Mouse (Mus musculus) hindbrain, postnatal 0 days (tissue): Measurements from ENCODE around the gene Prpf19. TPM values are rescaled to one million over a fixed set of nuclear protein-coding genes. Genes with fewer than 3 reads are reported as not detected.

Experiments
- ATAC-seq: fragments of 200-750 bp; cut with Nextera tagmentation; 2 replicates; pipeline ENCODE4 v1.8.0; 2017; ENCODE audit warnings: mild to moderate bottlenecking, moderate TSS enrichment, moderate library complexity
- DNase-seq: peaks from one replicate; pipeline ENCODE4 v3.0.0-alpha.2; 2015; ENCODE audit warnings: low spot score
- H3K27ac ChIP-seq: fragments of 300-500 bp; sonication (generic); 2 replicates; pipeline ENCODE4 v1.5.1; 2014; ENCODE audit warnings: mild to moderate bottlenecking
- H3K27me3 ChIP-seq: fragments of 300-500 bp; sonication (generic); 2 replicates; pipeline ENCODE4 v1.6.1; 2014; ENCODE audit warnings: low read length, mixed read lengths; ENCODE audit not compliant: insufficient read depth
- H3K36me3 ChIP-seq: fragments of 300-500 bp; sonication (generic); 2 replicates; pipeline ENCODE4 v1.6.1; 2014; ENCODE audit warnings: low read length, mixed read lengths; ENCODE audit not compliant: insufficient read depth
- H3K4me1 ChIP-seq: fragments of 300-500 bp; sonication (generic); 2 replicates; pipeline ENCODE4 v1.6.1; 2014; ENCODE audit warnings: antibody characterized with exemption, low read length, mixed read lengths; ENCODE audit not compliant: insufficient read depth
- H3K4me2 ChIP-seq: fragments of 300-500 bp; sonication (generic); 2 replicates; pipeline ENCODE4 v1.6.1; 2014; ENCODE audit warnings: low read depth, mild to moderate bottlenecking, low read length, moderate library complexity, mixed read lengths
- H3K4me3 ChIP-seq: fragments of 300-500 bp; sonication (generic); 2 replicates; pipeline ENCODE4 v1.5.1; 2014; ENCODE audit warnings: low read length
- H3K9ac ChIP-seq: fragments of 300-500 bp; sonication (generic); replicated peaks from 2 replicates; pipeline ENCODE4 v1.6.1; 2014; ENCODE audit warnings: mild to moderate bottlenecking, low read length, moderate library complexity, mixed read lengths
- H3K9me3 ChIP-seq: fragments of 300-500 bp; sonication (generic); 2 replicates; pipeline ENCODE4 v1.6.1; 2016; ENCODE audit warnings: low read length, mixed read lengths
- CTCF ChIP-seq: IDR thresholded peaks from 2 replicates; pipeline ENCODE4 v1.5.1; 2016; ENCODE audit warnings: antibody characterized with exemption, control low read depth, low read depth
- WGBS: fragments of 180-500 bp; shearing (Covaris S2); extraction: QIAGEN DNeasy Blood & Tissue Kit; methylation state at CpG from one replicate; pipeline ENCODE4 v1.1.7; 2014; 5-methylcytosine and 5-hydroxymethylcytosine counted together
- polyA plus RNA-seq: library from polyadenylated mRNA; unstranded; fragments of >200 nt; fragmentation: Nextera tagmentation; extraction: Ambion mirVana; gene quantifications from 2 replicates; pipeline ENCODE4 v1.2.1, GENCODE M21; 2015
- total RNA-seq: library from RNA; depleted of rRNA; stranded (reverse); fragments of >200 nt; gene quantifications from 2 replicates; pipeline ENCODE4 v1.2.3, GENCODE M21; 2014

The Prpf19 gene
- total and polyA plus RNA-seq, 2 experiments from 2014 or later = 40.3 to 351 TPM

GRCm38 (mm10) chr19:10870676-10871075 is 24.4 kb upstream of the Prpf19 start:
- Histone ChIP-seq H3K9ac (no peak overlapping the region), H3K9me3 (no peaks in the 10 kb centered on the region), H3K4me2 (no peak overlapping the region), H3K27ac (peak overlapping the region; percentile 87; the same call in 1 of the 2 replicates), H3K27me3 (no peaks in the 10 kb centered on the region), H3K4me3 (no peak overlapping the region), H3K36me3 (peaks cover 41% of the 10 kb centered on the region), H3K4me1 (peaks cover 10% of the 10 kb centered on the region)
- TF ChIP-seq CTCF = no peak
- no peak for ATAC-seq
- no peak for DNase-seq
- WGBS = 88% methylated on average over 3 of the region's 3 CpGs

- no peak overlapping the region for H3K4me2 ChIP-seq
- H3K27me3 ChIP-seq = no peaks in the 10 kb centered on the region
- TF ChIP-seq CTCF = no peak
- H3K9me3 ChIP-seq = no peaks in the 10 kb centered on the region
- peaks cover 10% of the 10 kb centered on the region for H3K4me1 ChIP-seq
- no peak overlapping the region for H3K9ac ChIP-seq
- H3K4me3 ChIP-seq = no peak overlapping the region
- DNase-seq = no peak
- H3K36me3 ChIP-seq = peaks cover 35% of the 10 kb centered on the region
- no peak overlapping the region for H3K27ac ChIP-seq
- no peak for ATAC-seq
- 76% methylated on average over 14 of the region's 14 CpGs for WGBS
These were observed 23.6 kb upstream of the Prpf19 start for GRCm38 (mm10) chr19:10871328-10871961.

GRCm38 (mm10) chr19:10878201-10878837 is 16.7 kb upstream of the Prpf19 start:
- no peak overlapping the region for H3K27ac ChIP-seq
- no peak overlapping the region for H3K4me2 ChIP-seq
- no peaks in the 10 kb centered on the region for H3K27me3 ChIP-seq
- H3K4me3 ChIP-seq = no peak overlapping the region
- ATAC-seq (no peak), DNase-seq (no peak)
- H3K36me3 ChIP-seq = peaks cover 12% of the 10 kb centered on the region
- WGBS = 83% methylated on average over 7 of the region's 7 CpGs
- no peak for TF ChIP-seq CTCF
- no peak overlapping the region for H3K9ac ChIP-seq
- H3K4me1 ChIP-seq = peaks cover 18% of the 10 kb centered on the region
- no peaks in the 10 kb centered on the region for H3K9me3 ChIP-seq

DNA sequence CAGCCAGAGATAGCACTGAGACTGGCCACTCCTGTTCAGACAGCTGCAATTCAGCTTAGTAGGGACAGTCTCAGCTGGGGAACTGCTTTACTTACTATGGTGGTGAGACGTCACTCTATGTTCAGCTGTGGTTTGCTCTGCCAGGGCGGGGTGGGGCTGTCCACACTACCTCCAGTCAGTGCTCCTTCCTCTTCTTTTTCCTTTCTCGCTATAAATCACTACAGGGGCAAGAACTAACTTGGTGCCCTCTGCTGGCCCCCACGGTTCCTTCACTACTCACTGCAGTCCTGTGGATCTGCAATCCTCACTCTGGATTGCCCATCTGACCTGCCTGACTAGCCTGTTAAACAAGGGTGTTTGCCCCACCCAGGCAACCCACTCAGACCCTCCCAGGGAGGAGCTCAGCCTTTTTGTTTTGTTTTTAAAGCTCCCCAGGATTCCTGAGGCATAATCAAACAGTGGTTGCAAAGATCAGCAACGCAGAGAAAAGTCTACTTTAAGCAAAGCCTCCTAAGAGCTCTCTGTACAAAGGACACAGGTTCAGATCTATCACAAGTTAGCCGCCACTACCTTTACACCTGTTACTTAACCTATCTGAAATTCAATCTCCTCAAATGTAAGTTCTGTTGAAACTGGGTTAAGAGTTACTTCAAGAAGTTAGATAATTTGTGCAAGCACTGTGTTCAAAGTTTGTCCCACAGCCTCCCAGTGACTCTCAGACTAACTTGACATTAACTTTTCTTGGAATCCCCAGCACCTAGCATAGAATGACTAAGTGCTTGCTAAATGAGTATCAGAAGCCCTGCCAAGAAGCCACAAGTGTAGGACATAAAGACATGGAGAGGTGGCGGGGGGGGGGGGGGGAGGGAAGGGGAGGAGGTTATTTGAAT is 14.7 kb upstream of the Prpf19 start:
- DNase-seq (no peak), ATAC-seq (no peak)
- peak; percentile 47 for TF ChIP-seq CTCF
- H3K27me3 ChIP-seq = no peaks in the 10 kb centered on the region
- WGBS = 31% methylated on average over 7 of the region's 7 CpGs
- H3K9ac ChIP-seq = peak overlapping the region; percentile 66; the same call in 1 of the 2 replicates
- no peaks in the 10 kb centered on the region for H3K36me3 ChIP-seq
- peak overlapping the region; percentile 98 for H3K27ac ChIP-seq
- H3K4me1 ChIP-seq = peaks cover 18% of the 10 kb centered on the region
- H3K4me3 ChIP-seq = peak overlapping the region; percentile 66
- peaks cover 2% of the 10 kb centered on the region; the same call in 1 of the 2 replicates for H3K9me3 ChIP-seq
- H3K4me2 ChIP-seq = peak overlapping the region; percentile 91

GRCm38 (mm10) chr19:10880975-10881425 is 14.0 kb upstream of the Prpf19 start:
- Histone ChIP-seq H3K4me3 (peak overlapping the region; percentile 66), H3K9ac (peak overlapping the region; percentile 66), H3K4me2 (peak overlapping the region; percentile 91), H3K27ac (peak overlapping the region; percentile 98), H3K27me3 (no peaks in the 10 kb centered on the region), H3K4me1 (peaks cover 18% of the 10 kb centered on the region), H3K9me3 (peaks cover 2% of the 10 kb centered on the region; the same call in 1 of the 2 replicates), H3K36me3 (no peaks in the 10 kb centered on the region)
- TF ChIP-seq CTCF = no peak
- peak; percentile 79 for ATAC-seq
- WGBS = 0% methylated on average over 14 of the region's 14 CpGs
- DNase-seq = peak; percentile 21

- under 1% methylated on average over 49 of the region's 49 CpGs for WGBS
- TF ChIP-seq CTCF = peak; percentile 61
- H3K36me3 ChIP-seq = no peaks in the 10 kb centered on the region
- H3K4me2 ChIP-seq = peak within 1 kb of the TSS; percentile 91
- peak within 1 kb of the TSS; percentile 66 for H3K9ac ChIP-seq
- peaks cover 2% of the 10 kb centered on the region; the same call in 1 of the 2 replicates for H3K9me3 ChIP-seq
- peak; percentile 94 for ATAC-seq
- no peaks in the 10 kb centered on the region for H3K27me3 ChIP-seq
- H3K4me1 ChIP-seq = peaks cover 18% of the 10 kb centered on the region
- DNase-seq = peak; percentile 98
- H3K4me3 ChIP-seq = peak within 1 kb of the TSS; percentile 66
- peak within 1 kb of the TSS; percentile 98 for H3K27ac ChIP-seq
These were observed 13.4 kb upstream of the Prpf19 start, which contains the start of gene Tmem109 for GRCm38 (mm10) chr19:10881426-10882154. Gene Tmem109, minus strand, starts transcription at chr19:10882001.
